Mouse (Mus musculus): ENCODE measurements around the gene Ears2.

Ears2 gene

GRCm38 (mm10) chr7:122045181-122045634, 21.9 kb downstream of the Ears2 start:
- DNase-seq (ENCODE audit: low spot score in 2 of 2) = no peak

- no peak for DNase-seq (ENCODE audit: low spot score in 2 of 2)
Observed at GRCm38 (mm10) chr7:122044106-122044505, 23.0 kb downstream of the Ears2 start.

GRCm38 (mm10) chr7:122034348-122034747, 32.7 kb downstream of the Ears2 start:
- no peak for DNase-seq (ENCODE audit: low spot score in 2 of 2)

- no peak for DNase-seq (ENCODE audit: low spot score in 2 of 2)
Observed at GRCm38 (mm10) chr7:122033371-122033770, 33.7 kb downstream of the Ears2 start.

GRCm38 (mm10) chr7:122022131-122022530, 44.9 kb downstream of the Ears2 start:
- DNase-seq (ENCODE audit: low spot score in 2 of 2) = no peak

- DNase-seq (ENCODE audit: low spot score in 2 of 2) = peak; percentile 84 to 90
Observed at GRCm38 (mm10) chr7:122020667-122021354, 46.3 kb downstream of the Ears2 start, which contains the start of gene Gga2. Gene Gga2 (minus strand): TSS chr7:122021222.

GRCm38 (mm10) chr7:122020273-122020666, 46.8 kb downstream of the Ears2 start:
- DNase-seq (ENCODE audit: low spot score in 2 of 2) = no peak

- DNase-seq (ENCODE audit: low spot score in 2 of 2) = no peak
Observed at GRCm38 (mm10) chr7:122018978-122019377, 48.1 kb downstream of the Ears2 start.

GRCm38 (mm10) chr7:122018247-122018646, 48.8 kb downstream of the Ears2 start:
- no peak for DNase-seq (ENCODE audit: low spot score in 2 of 2)

- DNase-seq (ENCODE audit: low spot score in 2 of 2) = peak; percentile 62 to 79
Observed at GRCm38 (mm10) chr7:122015734-122016133, 51.3 kb downstream of the Ears2 start.

- DNase-seq (ENCODE audit: low spot score in 2 of 2) = peak; percentile 46 to 68
Observed at GRCm38 (mm10) chr7:122015105-122015504, 52.0 kb downstream of the Ears2 start.

GRCm38 (mm10) chr7:122012949-122013348, 54.1 kb downstream of the Ears2 start:
- no peak for DNase-seq (ENCODE audit: low spot score in 2 of 2)

GRCm38 (mm10) chr7:122012370-122012769, 54.7 kb downstream of the Ears2 start:
- no peak for DNase-seq (ENCODE audit: low spot score in 2 of 2)

GRCm38 (mm10) chr7:122000396-122000795, 66.7 kb downstream of the Ears2 start:
- no peak for DNase-seq (ENCODE audit: low spot score in 2 of 2)

GRCm38 (mm10) chr7:121995961-121996360, 71.1 kb downstream of the Ears2 start:
- no peak for DNase-seq (ENCODE audit: low spot score in 2 of 2)

Data from urinary bladder, postnatal 36 days (tissue).